ENCODE assay signal across 10 mouse cellular contexts in genomic region chr2:25458911-25459310, GRCm38 (mm10). TPM values are rescaled to one million over a fixed set of nuclear protein-coding genes. Genes with fewer than 3 reads are reported as not detected.
DNase-seq lines count a peak whose midpoint lies in the region; ATAC-seq lines count a peak whose summit lies in the region.
"Had no signal": no experiment of that assay in that cellular context is flagged by ENCODE, and none has a peak within 500 bp of the region (broad histone marks: within the 10 kb centered on the region; RNA-seq: fewer than 3 reads in every experiment).

No protein-coding gene starts in this region.

- H3K4me1 ChIP-seq in hindbrain, embryonic 14.5 days (replicated peaks; ENCODE audit: control insufficient read depth, insufficient read depth, low read length): peaks cover 20% of the 10 kb centered on the region
- peaks cover 4% of the 10 kb centered on the region; the same call in 1 of the 2 replicates for H3K4me1 ChIP-seq in hindbrain, embryonic 11.5 days (replicated peaks; ENCODE audit: control insufficient read depth, insufficient read depth, low read length)

- H3K9ac ChIP-seq in hindbrain, embryonic 14.5 days: no peak overlapping the region
- H3K9ac ChIP-seq in hindbrain, embryonic 11.5 days (ENCODE audit: low read depth, low read length): no peak overlapping the region

- peaks cover 17% of the 10 kb centered on the region for H3K36me3 ChIP-seq in hindbrain, embryonic 14.5 days (replicated peaks; ENCODE audit: control insufficient read depth, insufficient read depth)
- H3K36me3 ChIP-seq in hindbrain, embryonic 11.5 days (ENCODE audit: control insufficient read depth, insufficient read depth, low read length): no peaks in the 10 kb centered on the region

- no peaks in the 10 kb centered on the region for H3K27me3 ChIP-seq in hindbrain, embryonic 14.5 days (ENCODE audit: control insufficient read depth, insufficient read depth, low read length)
- no peaks in the 10 kb centered on the region for H3K27me3 ChIP-seq in hindbrain, embryonic 11.5 days (ENCODE audit: control insufficient read depth, insufficient read depth, low read length)

- no peaks in the 10 kb centered on the region for H3K9me3 ChIP-seq in hindbrain, embryonic 14.5 days (ENCODE audit: control insufficient read depth, low read length)
- H3K9me3 ChIP-seq in hindbrain, embryonic 11.5 days (ENCODE audit: control insufficient read depth, low read length): no peaks in the 10 kb centered on the region

- peak overlapping the region; percentile 81; the same call in 1 of the 2 replicates for H3K4me2 ChIP-seq in hindbrain, embryonic 14.5 days (replicated peaks)
- H3K4me2 ChIP-seq in hindbrain, embryonic 11.5 days (replicated peaks; ENCODE audit: low read depth, low read length): no peak overlapping the region

- intact Hi-C loops in gastrocnemius, postnatal 14 days (cut with DNase I; ENCODE audit: low total_unique reads): no loop called here

- no peak for ATAC-seq in hindbrain, embryonic 14.5 days (ENCODE audit: low FRiP score)
- no peak for ATAC-seq in hindbrain, embryonic 11.5 days (ENCODE audit: low FRiP score)

- H3K27ac ChIP-seq in hindbrain, embryonic 14.5 days: no peak overlapping the region
- H3K27ac ChIP-seq in hindbrain, embryonic 11.5 days (ENCODE audit: low read depth, low read length): no peak overlapping the region

- H3K4me3 ChIP-seq in hindbrain, embryonic 14.5 days (replicated peaks; ENCODE audit: low read length): no peak overlapping the region
- no peak overlapping the region for H3K4me3 ChIP-seq in hindbrain, embryonic 11.5 days (ENCODE audit: low read depth, low read length)

- 77% methylated on average over 5 of the region's 5 CpGs for WGBS in hindbrain, embryonic 14.5 days
- WGBS in hindbrain, embryonic 11.5 days: 83% methylated on average over 5 of the region's 5 CpGs

- DNase-seq in hindbrain, embryonic 14.5 days (ENCODE audit: low spot score): no peak
- no peak for DNase-seq in hindbrain, embryonic 11.5 days (ENCODE audit: low spot score)
- DNase-seq in Muller cell, postnatal 12 days (ENCODE audit: inconsistent ontology term): peak; percentile 59
- DNase-seq in gastrocnemius, postnatal 14 days: peak; percentile 79
- peak; percentile 81 for DNase-seq in lung, postnatal 36 days
- no peak for DNase-seq in thymus, postnatal 4 days
- no peak for DNase-seq in adrenal gland, adult 8-10 months
- no peak for DNase-seq in T-cell, adult 2 months (ENCODE audit: low spot score)
- DNase-seq: right cerebral cortex, adult 18-20 months had no signal

RNA-seq across cellular contexts. Expression of gene Paxx, which starts 2.0 kb away (rescaled TPM):
- polyA plus RNA-seq in hindbrain, embryonic 14.5 days (2014; fragmentation: Nextera tagmentation; extraction: Ambion mirVana): 93.1 and 109 TPM in 2 replicates
- 27.6 and 28.0 TPM in 2 replicates for polyA plus RNA-seq in hindbrain, embryonic 11.5 days (2014; fragmentation: Nextera tagmentation; extraction: Ambion mirVana)
- 10 to 100 TPM; 15.7 to 18.9 TPM for total RNA-seq in gastrocnemius, postnatal 14 days (2021)
- 10 to 100 TPM; 32.4 to 68.2 (median 43.4) TPM for total RNA-seq in adrenal gland, adult 8-10 months (2022)

RNA-seq across cellular contexts. Expression of gene Clic3, which starts 2.3 kb away (rescaled TPM):
- polyA plus RNA-seq in hindbrain, embryonic 14.5 days (2014; fragmentation: Nextera tagmentation; extraction: Ambion mirVana): 2.2 and 2.6 TPM in 2 replicates
- 0.57 TPM in 1 of 2 replicates, not detected in the other for polyA plus RNA-seq in hindbrain, embryonic 11.5 days (2014; fragmentation: Nextera tagmentation; extraction: Ambion mirVana)
- not detected for total RNA-seq in gastrocnemius, postnatal 14 days (2021)
- not detected for total RNA-seq in adrenal gland, adult 8-10 months (2022)
- polyA plus RNA-seq: limb, embryonic 11.5 days had no signal

RNA-seq across cellular contexts. Expression of gene Ptgds, which starts 10.9 kb away (rescaled TPM):
- polyA plus RNA-seq in hindbrain, embryonic 14.5 days (2014; fragmentation: Nextera tagmentation; extraction: Ambion mirVana): 230 and 390 TPM in 2 replicates
- 0.39 and 0.64 TPM in 2 replicates for polyA plus RNA-seq in hindbrain, embryonic 11.5 days (2014; fragmentation: Nextera tagmentation; extraction: Ambion mirVana)
- total RNA-seq in gastrocnemius, postnatal 14 days (2021): 1 to 10 TPM; 1.3 to 1.4 TPM
- total RNA-seq in adrenal gland, adult 8-10 months (2022): 10 to 100 TPM in 1 of 4 experiments, 1 to 10 TPM in 3; 3.2 to 10.5 (median 4.4) TPM
- polyA plus RNA-seq: limb, embryonic 11.5 days had no signal

RNA-seq across cellular contexts. Expression of gene Abca2, which starts 30.4 kb away (rescaled TPM):
- 15.6 and 17.3 TPM in 2 replicates for polyA plus RNA-seq in hindbrain, embryonic 14.5 days (2014; fragmentation: Nextera tagmentation; extraction: Ambion mirVana)
- polyA plus RNA-seq in hindbrain, embryonic 11.5 days (2014; fragmentation: Nextera tagmentation; extraction: Ambion mirVana): 3.5 and 3.7 TPM in 2 replicates
- total RNA-seq in gastrocnemius, postnatal 14 days (2021): 10 to 100 TPM in 1 of 2 experiments, 1 to 10 TPM in 1; 9.2 to 11.6 TPM
- total RNA-seq in adrenal gland, adult 8-10 months (2022): 10 to 100 TPM; 48.9 to 73.0 (median 57.5) TPM

RNA-seq across cellular contexts. Expression of gene Lcn12, which starts 34.8 kb away (rescaled TPM):
- not detected in 2 replicates for polyA plus RNA-seq in hindbrain, embryonic 14.5 days (2014; fragmentation: Nextera tagmentation; extraction: Ambion mirVana)
- not detected in 2 replicates for polyA plus RNA-seq in hindbrain, embryonic 11.5 days (2014; fragmentation: Nextera tagmentation; extraction: Ambion mirVana)
- total RNA-seq in gastrocnemius, postnatal 14 days (2021): not detected
- total RNA-seq in adrenal gland, adult 8-10 months (2022): not detected
- polyA plus RNA-seq: limb, embryonic 11.5 days had no signal

Comparison
In these comparisons a context has a peak if more than half of its experiments do, and no peak if none do; other contexts are left out.
1. DNase-seq: peak in Muller cell, postnatal 12 days (single experiment), gastrocnemius, postnatal 14 days (single experiment) and lung, postnatal 36 days (single experiment); none in hindbrain, embryonic 14.5 days (single experiment), hindbrain, embryonic 11.5 days (single experiment), thymus, postnatal 4 days (single experiment), adrenal gland, adult 8-10 months (single experiment) and T-cell, adult 2 months (single experiment).